Mouse (Mus musculus): ENCODE measurements around the gene Kng1. TPM values are rescaled to one million over a fixed set of nuclear protein-coding genes. Genes with fewer than 3 reads are reported as not detected.
"Not testable (repeated sequence)": the region's sequence is repeated elsewhere in the genome, so short reads cannot be mapped to it uniquely, and the experiment has no call there.

Gene Kng1
- not detected in 2 replicates for polyA plus RNA-seq (2016; fragmentation: Nextera tagmentation; extraction: Ambion mirVana)

DNA sequence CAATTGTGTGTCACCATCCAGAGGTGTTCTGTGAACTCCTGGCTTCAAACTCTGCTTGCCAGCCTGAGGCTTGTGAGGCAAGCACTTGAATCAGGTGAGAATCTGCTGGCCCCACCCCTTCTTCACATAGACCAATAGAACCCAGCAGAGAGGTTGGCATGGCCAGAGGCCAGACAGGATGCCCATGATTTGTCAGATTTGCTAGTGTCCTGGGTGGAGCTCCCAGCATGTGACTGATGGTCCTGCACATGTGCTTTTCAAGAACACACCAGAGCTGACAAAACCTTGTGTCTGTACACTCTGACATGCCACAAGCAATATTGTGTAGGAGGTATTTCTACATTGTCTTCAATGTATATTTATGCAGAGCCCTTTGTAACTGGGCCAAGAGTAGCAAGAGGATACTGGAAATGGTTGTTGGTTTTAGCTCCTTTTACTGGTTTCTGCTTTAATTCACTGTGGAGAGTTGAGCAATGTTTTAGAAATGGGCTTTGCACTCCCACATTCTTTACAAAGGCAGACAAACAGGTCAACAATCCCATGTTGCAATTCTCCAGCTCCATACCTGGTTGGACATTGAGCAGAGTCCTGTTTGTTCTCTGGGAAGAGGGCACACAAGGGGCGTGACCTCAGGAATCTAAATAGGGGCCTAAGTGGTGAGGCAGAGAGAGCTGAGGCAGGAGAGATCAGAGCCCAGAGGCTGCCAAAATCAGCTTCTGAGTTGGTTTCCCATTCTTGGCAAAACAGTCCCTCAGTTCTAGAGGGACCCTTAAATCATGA is at the start of gene Kng1:
Kng1 (plus strand) TSS at position 198 of the 780 bp plus-strand sequence.
- not testable (repeated sequence) for H3K9ac ChIP-seq; H3K4me1 ChIP-seq; H3K27me3 ChIP-seq; H3K4me2 ChIP-seq (replicated peaks); H3K4me3 ChIP-seq; ATAC-seq (ENCODE audit: low FRiP score); H3K9me3 ChIP-seq (replicated peaks); H3K36me3 ChIP-seq; H3K27ac ChIP-seq
- WGBS = 92% methylated on average over 1 of the region's 1 CpGs

DNA sequence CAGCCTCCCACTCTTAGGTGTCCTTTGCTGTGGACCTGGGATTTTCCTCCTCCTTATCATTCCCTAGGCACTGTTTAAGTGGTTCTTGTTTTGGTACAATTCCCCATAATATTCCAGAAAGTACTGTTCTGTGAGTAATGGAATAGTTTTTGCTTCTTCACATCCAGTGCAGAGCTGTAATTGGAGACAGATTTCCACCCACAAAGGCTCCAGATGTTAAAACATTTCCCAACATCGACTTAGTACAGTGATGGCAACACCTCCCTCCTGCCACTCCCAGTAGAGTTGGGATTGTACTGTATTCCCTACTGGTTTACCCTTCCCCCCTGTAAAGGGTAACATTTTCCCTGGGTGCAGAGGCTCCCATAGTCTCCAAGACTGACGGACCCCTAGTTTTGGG is 43.9 kb upstream of the Kng1 start:
- ATAC-seq (ENCODE audit: low FRiP score); H3K4me3 ChIP-seq; H3K36me3 ChIP-seq; H3K27ac ChIP-seq; H3K27me3 ChIP-seq; H3K4me1 ChIP-seq; H3K9me3 ChIP-seq (replicated peaks); H3K9ac ChIP-seq; H3K4me2 ChIP-seq (replicated peaks): not testable (repeated sequence)
- 74% methylated on average over 2 of the region's 2 CpGs for WGBS

DNA sequence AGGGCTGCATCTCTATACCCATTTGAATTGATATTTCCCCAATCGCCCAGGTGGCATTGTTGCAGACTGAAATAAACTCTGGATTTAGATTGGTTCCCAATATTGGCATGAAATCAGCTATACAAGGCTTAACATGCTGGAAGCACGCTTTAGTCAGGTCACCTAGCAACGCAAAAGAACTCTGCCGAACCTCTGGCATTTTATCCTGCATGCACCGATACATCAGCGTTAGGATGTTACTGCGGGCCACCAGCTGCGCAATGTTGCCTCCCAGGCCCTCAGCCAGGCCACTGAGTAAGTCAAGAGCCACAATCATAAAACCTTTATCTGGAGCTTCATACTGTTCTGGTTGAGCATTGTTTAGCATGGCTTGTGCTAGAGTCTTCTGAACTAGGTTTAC is 43.0 kb upstream of the Kng1 start:
- not testable (repeated sequence) for H3K9ac ChIP-seq; ATAC-seq (ENCODE audit: low FRiP score); H3K4me3 ChIP-seq; H3K36me3 ChIP-seq; H3K27me3 ChIP-seq; H3K4me1 ChIP-seq; H3K9me3 ChIP-seq (replicated peaks); H3K4me2 ChIP-seq (replicated peaks); H3K27ac ChIP-seq
- WGBS = 66% methylated on average over 8 of the region's 8 CpGs

DNA sequence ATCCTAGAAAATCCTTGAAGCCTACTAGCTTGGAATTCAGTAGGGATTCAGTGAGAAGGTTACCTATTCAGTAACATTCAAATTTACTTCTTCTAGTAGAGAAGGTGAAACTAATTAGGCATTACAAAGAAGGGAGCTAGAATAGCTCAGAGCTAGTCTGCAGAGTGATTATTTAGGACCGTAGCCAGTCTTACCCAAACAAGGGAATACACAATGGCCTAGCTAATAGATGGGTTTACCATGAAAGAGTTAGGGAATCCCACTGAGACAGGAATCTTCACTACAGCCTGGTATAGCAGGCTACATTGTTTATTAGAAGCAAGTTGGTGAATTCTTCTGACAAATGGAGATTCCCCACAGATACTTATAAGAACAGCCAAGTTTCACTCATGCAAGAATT is 37.1 kb upstream of the Kng1 start:
- not testable (repeated sequence) for H3K9ac ChIP-seq; H3K4me1 ChIP-seq; H3K4me2 ChIP-seq (replicated peaks); H3K27me3 ChIP-seq; ATAC-seq (ENCODE audit: low FRiP score); H3K27ac ChIP-seq; H3K36me3 ChIP-seq; H3K9me3 ChIP-seq (replicated peaks); H3K4me3 ChIP-seq
- WGBS = 6% methylated on average over 1 of the region's 1 CpGs

DNA sequence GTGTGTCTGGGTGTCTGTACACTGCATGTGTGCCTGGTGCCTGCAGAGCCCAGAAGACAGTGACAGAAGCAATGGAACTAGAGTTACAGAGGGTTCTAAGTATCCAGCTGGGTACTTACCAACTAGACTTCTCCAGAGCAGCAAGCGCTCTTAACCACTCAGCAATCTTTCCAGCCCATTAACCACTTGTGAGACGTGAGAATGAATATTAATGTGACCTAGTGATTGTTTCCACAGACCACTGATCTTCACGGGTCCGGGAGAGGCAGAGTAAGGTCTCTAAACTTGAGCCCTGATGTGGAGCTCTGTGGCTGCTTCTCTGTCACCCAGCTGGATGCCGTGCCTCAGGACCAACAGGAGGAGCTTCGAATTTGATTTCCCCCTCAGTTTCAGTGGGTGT is 32.6 kb upstream of the Kng1 start:
- H3K36me3 ChIP-seq = no peaks in the 10 kb centered on the region
- no peak for ATAC-seq (ENCODE audit: low FRiP score)
- H3K4me3 ChIP-seq = no peak overlapping the region
- H3K4me2 ChIP-seq (replicated peaks) = no peak overlapping the region
- H3K9ac ChIP-seq = no peak overlapping the region
- no peaks in the 10 kb centered on the region for H3K9me3 ChIP-seq (replicated peaks)
- WGBS = 28% methylated on average over 6 of the region's 6 CpGs
- 0 out of 2 replicates have a peak, but pooled peaks cover 4% of the 10 kb centered on the region for H3K4me1 ChIP-seq
- H3K27ac ChIP-seq = no peak overlapping the region
- no peaks in the 10 kb centered on the region for H3K27me3 ChIP-seq

DNA sequence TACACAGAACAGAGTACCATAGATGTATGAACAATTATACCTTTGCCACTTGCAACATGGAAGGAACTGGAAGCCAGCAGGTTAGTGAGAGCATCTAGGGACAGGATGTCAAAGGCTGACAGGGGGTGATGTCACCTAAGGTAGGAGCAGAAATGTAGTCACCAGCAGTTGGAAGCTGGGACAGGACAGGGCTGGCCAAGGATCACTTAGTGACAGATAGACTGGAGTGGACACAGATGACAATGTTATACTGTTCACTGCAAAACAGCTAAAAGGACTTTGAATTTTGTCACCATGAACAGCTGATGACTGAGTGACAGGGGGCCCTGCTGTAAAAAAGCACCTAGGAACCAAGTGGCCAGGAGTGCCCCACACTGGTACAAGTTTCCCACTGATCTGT is 31.1 kb upstream of the Kng1 start:
- no peak for ATAC-seq (ENCODE audit: low FRiP score)
- no peak overlapping the region for H3K9ac ChIP-seq
- no peaks in the 10 kb centered on the region for H3K36me3 ChIP-seq
- 0 out of 2 replicates have a peak, but pooled peaks cover 4% of the 10 kb centered on the region for H3K4me1 ChIP-seq
- H3K27ac ChIP-seq = no peak overlapping the region
- no peaks in the 10 kb centered on the region for H3K9me3 ChIP-seq (replicated peaks)
- H3K27me3 ChIP-seq = no peaks in the 10 kb centered on the region
- no peak overlapping the region for H3K4me2 ChIP-seq (replicated peaks)
- H3K4me3 ChIP-seq = no peak overlapping the region

DNA sequence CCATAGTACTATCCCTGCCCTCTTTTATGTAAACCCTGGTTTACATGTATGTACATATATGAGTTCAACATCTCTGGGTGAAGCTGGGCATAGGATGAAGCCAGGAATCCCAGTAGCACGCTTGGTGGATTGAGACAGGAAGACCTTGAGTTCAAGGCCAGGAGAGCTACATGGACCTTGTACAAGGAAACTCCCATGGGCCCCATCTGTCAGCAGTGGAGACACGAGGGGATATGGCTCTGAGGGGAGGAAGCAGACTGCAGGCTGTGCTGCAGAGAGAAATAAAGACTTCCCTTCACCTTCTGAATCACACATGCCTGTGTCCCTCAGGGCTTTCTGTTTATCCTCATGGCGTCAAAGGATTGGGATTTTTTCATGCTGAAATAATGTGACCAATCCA is 30.3 kb upstream of the Kng1 start:
- H3K4me3 ChIP-seq; H3K27me3 ChIP-seq; H3K4me2 ChIP-seq (replicated peaks); ATAC-seq (ENCODE audit: low FRiP score); H3K36me3 ChIP-seq; H3K4me1 ChIP-seq; H3K27ac ChIP-seq; H3K9me3 ChIP-seq (replicated peaks); H3K9ac ChIP-seq: not testable (repeated sequence)
- WGBS = 54% methylated on average over 3 of the region's 3 CpGs

DNA sequence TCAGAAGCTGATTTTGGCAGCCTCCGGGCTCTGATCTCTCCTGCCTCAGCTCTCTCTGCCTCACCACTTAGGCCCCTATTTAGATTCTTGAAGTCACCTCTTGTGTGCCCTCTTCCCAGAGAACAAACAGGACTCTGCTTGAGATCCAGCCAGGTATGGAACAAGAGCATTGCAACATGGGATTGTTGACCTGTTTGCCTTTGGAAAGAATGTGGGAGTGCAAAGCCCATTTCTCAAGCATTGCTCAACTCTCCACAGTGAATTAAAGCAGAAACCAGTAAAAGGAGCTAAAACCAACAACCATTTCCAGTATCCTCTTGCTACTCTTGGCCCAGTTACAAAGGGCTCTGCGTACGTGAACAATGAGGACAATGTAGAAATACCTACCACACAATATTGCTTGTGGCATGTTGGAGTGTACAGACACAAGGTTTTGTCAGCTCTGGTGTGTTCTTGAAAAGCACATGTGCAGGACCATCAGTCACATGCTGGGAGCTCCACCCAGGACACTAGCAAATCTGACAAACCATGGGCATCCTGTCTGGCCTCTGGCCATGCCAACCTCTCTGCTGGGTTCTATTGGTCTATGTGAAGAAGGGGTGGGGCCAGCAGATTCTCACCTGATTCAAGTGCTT is 28.6 kb upstream of the Kng1 start, which contains the start of gene Kng2:
Kng2 (minus strand) TSS at position 517 of the 635 bp plus-strand sequence.
- H3K4me2 ChIP-seq (replicated peaks); H3K9me3 ChIP-seq (replicated peaks); H3K36me3 ChIP-seq; H3K4me1 ChIP-seq; ATAC-seq (ENCODE audit: low FRiP score); H3K27ac ChIP-seq; H3K27me3 ChIP-seq; H3K9ac ChIP-seq; H3K4me3 ChIP-seq: not testable (repeated sequence)
- 97% methylated on average over 3 of the region's 3 CpGs for WGBS

DNA sequence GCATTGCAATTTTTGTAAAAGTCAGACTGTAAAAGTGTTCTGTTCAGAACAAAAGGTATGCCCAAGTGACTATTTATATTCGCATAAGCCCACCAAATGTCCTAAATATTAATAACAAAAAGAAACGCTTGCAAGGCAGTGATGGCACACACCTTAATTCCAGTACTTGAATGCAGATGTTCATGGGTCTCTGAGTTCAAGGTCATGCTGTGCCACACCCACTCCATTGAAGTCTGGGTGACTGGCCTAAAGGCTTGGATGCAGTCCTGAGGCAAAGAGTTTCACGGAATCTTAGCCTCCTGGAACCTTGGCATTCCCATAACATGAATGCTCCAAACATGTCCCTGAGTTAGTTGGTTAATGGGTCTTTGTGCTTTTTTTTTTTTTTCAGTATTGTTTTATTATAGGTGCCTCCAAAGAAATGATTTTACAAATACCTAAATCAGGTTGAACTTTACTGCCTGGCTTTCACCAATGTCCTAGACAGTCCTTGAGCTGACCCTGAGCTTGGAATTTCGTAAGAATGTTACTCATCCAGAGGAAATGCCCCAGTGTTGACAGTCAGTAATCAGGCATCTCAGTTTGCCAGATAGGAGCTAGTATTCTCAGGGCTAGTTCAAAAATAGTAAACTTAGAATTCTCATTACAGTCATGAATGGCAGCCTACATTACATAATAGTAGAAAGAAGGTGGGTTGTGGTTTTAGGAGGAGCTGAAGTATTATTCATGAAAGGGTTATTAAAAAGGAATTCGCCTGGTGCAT is 26.8 kb upstream of the Kng1 start:
- Histone ChIP-seq H3K36me3 (no peaks in the 10 kb centered on the region), H3K27ac (no peak overlapping the region), H3K27me3 (no peaks in the 10 kb centered on the region), H3K9me3 (replicated peaks) (no peaks in the 10 kb centered on the region), H3K9ac (no peak overlapping the region), H3K4me2 (replicated peaks) (no peak overlapping the region), H3K4me1 (no peaks in the 10 kb centered on the region), H3K4me3 (no peak overlapping the region)
- WGBS = 88% methylated on average over 5 of the region's 5 CpGs
- ATAC-seq (ENCODE audit: low FRiP score) = no peak

DNA sequence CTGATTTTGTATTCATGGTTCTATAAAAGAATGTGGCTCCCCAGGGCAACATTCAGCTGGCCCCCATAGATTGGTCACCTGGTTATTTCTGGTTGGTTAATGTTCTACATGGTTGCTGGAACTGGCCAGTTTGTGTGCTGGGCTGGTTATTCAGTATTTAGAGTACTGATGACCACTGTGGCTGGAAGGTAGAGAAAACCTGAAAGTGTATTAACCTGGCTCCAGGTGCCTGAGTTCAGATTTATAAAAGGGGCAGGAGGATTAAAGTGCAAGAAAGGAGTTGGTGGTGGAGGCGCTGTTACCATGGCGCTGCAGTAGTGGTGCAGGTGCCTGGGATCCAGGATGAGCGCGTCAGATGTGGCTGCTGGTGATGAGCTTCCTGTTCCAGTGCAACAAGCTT is 24.0 kb upstream of the Kng1 start:
- H3K4me2 ChIP-seq (replicated peaks) = no peak overlapping the region
- H3K27me3 ChIP-seq = no peaks in the 10 kb centered on the region
- no peak overlapping the region for H3K9ac ChIP-seq
- no peak overlapping the region for H3K27ac ChIP-seq
- ATAC-seq (ENCODE audit: low FRiP score) = no peak
- H3K36me3 ChIP-seq = no peaks in the 10 kb centered on the region
- no peaks in the 10 kb centered on the region for H3K4me1 ChIP-seq
- 95% methylated on average over 4 of the region's 4 CpGs for WGBS
- H3K4me3 ChIP-seq = no peak overlapping the region
- no peaks in the 10 kb centered on the region for H3K9me3 ChIP-seq (replicated peaks)

DNA sequence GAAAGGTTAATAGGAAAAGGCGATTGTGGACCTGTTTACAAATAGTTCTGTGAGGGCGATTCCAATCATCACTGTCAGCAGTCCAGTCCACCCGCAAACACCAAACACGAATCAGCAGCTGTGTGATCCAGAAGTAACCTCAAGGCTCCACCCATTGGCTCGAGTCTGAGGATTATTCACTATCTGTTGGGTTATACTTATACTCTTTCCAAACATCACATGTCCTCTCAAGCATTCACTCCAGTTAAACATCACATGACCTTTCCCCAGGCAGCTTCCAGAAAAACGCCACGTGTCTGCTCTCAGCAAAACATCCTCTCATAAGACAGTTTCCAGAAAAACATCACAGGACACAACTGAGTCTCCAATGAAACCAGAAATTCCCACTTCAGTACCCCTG is 19.9 kb upstream of the Kng1 start:
- no peaks in the 10 kb centered on the region for H3K4me1 ChIP-seq
- H3K9me3 ChIP-seq (replicated peaks) = no peaks in the 10 kb centered on the region
- no peaks in the 10 kb centered on the region for H3K36me3 ChIP-seq
- WGBS = 86% methylated on average over 7 of the region's 7 CpGs
- H3K9ac ChIP-seq = no peak overlapping the region
- no peak for ATAC-seq (ENCODE audit: low FRiP score)
- H3K27me3 ChIP-seq = no peaks in the 10 kb centered on the region
- H3K27ac ChIP-seq = no peak overlapping the region
- no peak overlapping the region for H3K4me3 ChIP-seq
- no peak overlapping the region for H3K4me2 ChIP-seq (replicated peaks)

DNA sequence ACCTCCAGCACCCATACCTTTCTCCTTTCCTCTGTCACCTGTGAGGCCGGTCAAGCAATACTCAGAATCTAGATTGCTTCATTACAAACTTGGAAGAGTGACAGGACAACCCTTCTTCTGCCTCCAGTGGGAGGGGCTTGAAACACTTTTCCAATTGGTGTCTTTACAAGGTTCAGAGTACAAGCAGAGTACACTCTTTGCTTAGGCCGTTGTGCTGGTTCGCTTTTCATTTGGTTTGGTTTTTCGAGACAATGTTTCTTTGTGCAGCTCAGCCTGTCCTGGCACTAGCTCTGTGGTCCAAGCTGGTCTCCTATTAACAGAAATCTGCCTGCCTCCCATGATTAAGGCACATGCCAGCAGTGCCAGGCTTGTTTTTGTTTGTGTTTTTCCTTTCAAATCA is 18.4 kb upstream of the Kng1 start:
- 96% methylated on average over 4 of the region's 4 CpGs for WGBS
- Histone ChIP-seq H3K4me3 (no peak overlapping the region), H3K4me2 (replicated peaks) (no peak overlapping the region), H3K4me1 (no peaks in the 10 kb centered on the region), H3K9ac (no peak overlapping the region), H3K9me3 (replicated peaks) (no peaks in the 10 kb centered on the region), H3K27me3 (no peaks in the 10 kb centered on the region), H3K27ac (no peak overlapping the region), H3K36me3 (no peaks in the 10 kb centered on the region)
- ATAC-seq (ENCODE audit: low FRiP score) = no peak
